Mouse (Mus musculus) gastrocnemius, adult 18-20 months (tissue): ENCODE results near the gene Rragc. TPM values are rescaled to one million over a fixed set of nuclear protein-coding genes. Genes with fewer than 3 reads are reported as not detected.

Experiments
- DNase-seq: peaks from one replicate; pipeline ENCODE4 v3.0.0; 2021; ENCODE audit warnings: low spot score
- total RNA-seq, 2 experiments: library from RNA; stranded (reverse); gene quantifications; 2 replicates each; pipeline ENCODE4 v1.2.3; 2021

Gene Rragc
- total RNA-seq, 2 experiments from 2014 or later: 18.7 to 23.1 TPM

DNA sequence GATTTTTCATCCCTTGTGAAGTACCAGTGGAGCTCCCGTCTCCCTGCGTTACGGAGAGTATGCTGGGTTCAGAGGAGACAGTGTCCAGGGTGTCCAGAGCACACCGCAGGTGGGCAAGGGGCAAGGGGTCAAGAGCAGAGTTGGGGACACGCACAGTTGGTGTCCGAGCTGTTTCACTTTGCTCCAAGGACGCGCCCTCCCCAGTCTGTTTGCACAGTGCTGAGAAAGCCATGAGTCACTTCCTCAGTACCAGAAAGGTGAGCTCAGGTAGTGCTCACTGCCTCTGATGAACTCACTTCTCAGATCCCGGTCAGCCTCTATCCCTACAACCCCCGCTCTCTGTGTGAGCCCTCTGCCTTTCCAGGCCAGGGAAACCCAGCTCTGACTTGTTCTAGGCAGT, 32.4 kb downstream of the Rragc start:
- no peak for DNase-seq

GRCm38 (mm10) chr4:123952059-123952458, 34.8 kb downstream of the Rragc start:
- DNase-seq: no peak

GRCm38 (mm10) chr4:123956703-123957491, 39.7 kb downstream of the Rragc start:
- peak; percentile 56 for DNase-seq

DNA sequence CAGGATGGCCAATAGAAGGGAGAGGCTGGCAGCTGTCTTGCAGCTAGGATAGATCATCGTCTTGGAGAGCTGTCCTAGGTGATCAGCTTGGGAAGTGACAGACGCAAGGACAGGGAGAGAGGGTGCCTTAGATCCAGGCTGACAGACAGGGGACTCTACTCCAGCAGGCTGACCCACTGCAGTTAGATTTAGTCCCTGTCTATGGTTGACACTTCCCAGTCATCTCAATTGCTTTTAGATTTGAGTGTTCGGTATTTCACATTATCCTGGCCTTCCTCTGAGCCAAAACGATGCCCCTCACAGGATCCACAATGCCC, 40.2 kb downstream of the Rragc start:
- DNase-seq: no peak

GRCm38 (mm10) chr4:123957891-123958290, 40.6 kb downstream of the Rragc start:
- no peak for DNase-seq

- DNase-seq: no peak
Measured at GRCm38 (mm10) chr4:123960955-123961354, 43.7 kb downstream of the Rragc start.

DNA sequence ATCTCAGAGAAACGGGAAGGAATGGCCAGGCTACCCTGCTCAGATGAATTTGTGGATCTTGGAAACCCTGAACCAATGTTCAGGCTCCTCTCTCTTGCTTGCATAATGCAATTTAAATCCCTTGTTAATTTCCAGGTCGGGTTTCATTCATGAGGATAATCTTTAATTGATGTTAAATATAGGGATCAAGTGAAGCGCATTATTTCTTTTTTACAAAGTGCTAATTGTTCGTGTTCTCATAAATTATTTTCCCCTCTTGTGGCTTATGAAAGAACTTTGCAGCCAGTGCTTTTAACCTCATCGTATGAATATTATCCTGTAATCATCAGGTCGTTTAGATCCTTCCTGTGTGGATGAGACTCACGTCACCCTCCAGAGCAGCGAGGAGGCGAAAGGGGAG, 45.5 kb downstream of the Rragc start:
- no peak for DNase-seq

GRCm38 (mm10) chr4:123968663-123969321, 51.5 kb downstream of the Rragc start:
- no peak for DNase-seq

DNA sequence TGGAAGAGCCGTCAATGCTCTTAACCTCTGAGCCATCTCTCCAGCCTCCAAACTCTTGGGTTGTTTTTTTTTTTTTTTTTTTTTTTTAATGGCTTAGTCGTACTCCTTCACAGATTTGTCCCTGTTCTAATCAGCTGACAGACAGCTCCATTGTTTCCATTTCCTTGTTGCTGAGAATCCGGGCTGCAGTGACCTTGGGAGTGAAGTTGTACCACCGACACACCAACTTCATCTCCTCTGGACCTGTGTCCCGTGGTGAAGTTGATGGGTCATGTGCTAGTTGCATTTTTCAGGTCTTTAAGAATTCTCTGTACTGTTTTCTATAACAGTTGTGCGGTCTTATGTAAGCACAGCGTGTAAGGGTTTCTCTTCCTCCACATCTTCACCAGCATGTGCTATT, 52.2 kb downstream of the Rragc start:
- DNase-seq: no peak

- DNase-seq: no peak
Measured at GRCm38 (mm10) chr4:123971059-123971458, 53.8 kb downstream of the Rragc start.

GRCm38 (mm10) chr4:123972423-123973049, 55.3 kb downstream of the Rragc start:
- no peak for DNase-seq

DNA sequence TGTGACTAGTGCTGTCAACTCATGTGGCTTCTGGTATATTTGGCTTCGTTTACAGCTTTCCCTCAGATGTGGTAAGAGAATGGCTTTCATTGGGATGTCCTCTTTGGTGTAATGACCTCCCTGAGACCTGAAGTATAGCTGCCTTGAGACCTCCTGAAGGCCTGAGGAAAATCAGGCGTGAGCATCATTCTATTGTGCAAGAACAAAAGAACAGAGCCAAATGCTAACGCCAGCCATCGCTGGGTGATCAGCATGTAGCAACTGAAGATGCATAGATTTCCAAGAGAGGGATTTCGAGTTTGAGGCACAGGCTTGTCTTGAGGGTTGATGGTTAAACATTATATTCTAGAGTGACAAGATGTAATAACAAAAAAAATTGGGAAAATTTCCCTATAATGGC, 64.9 kb downstream of the Rragc start:
- no peak for DNase-seq

Other genes with a start within 250 kb of the Rragc start
- gene Macf1, start 233.1 kb upstream of the Rragc start, total RNA-seq: 10 to 100 TPM; 49.0 to 55.4 TPM
- 100 to 1,000 TPM; 270 to 291 TPM for gene Ndufs5, start 199.2 kb upstream of the Rragc start, total RNA-seq
- 10 to 100 TPM; 22.0 to 23.3 TPM for gene Akirin1, start 167.1 kb upstream of the Rragc start, total RNA-seq
- gene Rhbdl2, start 129.6 kb upstream of the Rragc start, total RNA-seq: not detected
- gene 4933427I04Rik, start 57.8 kb upstream of the Rragc start, total RNA-seq: not detected
- gene Mycbp, start 12.6 kb upstream of the Rragc start, total RNA-seq: 10 to 100 TPM; 17.9 to 19.5 TPM
- not detected for gene 4930535I16Rik, start 576 bp downstream of the Rragc start, total RNA-seq